Mouse (Mus musculus) layer of hippocampus, adult 9-11 months (tissue): ENCODE results near the gene Ltbp4.
A peak's percentile ranks its signal among the peaks of the same experiment; 100 is the strongest.

Experiments
- DNase-seq: peaks from one replicate; pipeline ENCODE4 v3.0.0; 2022

Gene Ltbp4

DNA sequence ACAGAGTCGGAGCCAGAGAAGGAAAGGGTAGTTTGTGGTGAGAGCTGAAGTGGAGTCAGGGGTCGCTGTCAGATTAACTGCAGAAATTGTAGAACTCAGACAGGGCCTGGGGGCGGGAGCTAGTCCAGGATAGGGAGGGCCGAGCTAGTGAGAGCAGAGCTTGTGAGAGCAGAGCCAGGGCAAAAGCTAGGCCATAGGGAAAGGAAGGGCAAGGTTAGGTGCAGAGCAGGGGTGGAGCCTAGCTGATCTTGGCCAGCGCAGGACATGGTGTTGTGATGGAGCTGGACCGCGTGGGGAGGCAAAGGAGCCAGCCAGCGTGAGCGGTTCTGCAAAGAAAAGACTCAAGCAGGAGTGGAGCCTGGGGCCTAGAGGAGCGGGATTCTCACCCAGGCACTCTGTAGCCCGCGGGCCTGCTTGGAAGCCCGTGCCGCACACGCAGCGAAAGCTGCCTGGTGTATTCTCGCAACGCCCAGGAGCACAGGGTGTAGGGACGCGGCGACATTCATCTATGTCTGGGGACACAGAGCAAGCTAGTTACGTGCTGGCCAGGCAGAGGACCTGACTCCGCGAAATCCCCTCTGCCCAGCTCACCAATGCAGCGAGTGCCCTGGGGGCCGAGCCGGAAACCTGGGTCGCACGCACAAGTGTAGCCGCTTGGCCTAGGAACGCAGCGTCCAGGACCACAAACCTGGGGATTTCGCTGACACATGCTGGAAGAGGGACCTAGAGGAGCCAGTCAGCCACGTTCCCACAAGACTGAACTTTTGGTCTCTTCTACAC lies 11.2 kb downstream of the Ltbp4 start:
- no peak for DNase-seq

DNA sequence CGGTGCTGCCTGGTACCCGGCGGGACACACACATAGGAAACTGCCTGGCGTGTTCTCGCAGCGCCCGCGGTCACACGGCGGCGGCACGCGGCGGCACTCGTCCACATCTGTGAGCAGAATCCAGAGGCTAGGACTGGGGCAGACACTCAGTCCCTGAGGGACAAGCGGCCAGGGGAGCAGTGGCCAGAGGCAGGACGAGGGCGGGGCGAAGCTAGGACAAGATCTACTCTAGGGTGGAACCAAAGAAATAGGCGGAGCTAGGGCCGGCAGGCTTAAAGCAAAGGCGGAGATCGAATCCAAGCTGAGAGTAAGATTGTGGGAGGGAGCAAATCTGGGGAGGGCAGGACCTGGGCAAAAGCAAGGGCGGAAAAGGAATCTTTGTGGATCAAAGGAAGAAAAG lies 11.8 kb downstream of the Ltbp4 start:
- no peak for DNase-seq

DNA sequence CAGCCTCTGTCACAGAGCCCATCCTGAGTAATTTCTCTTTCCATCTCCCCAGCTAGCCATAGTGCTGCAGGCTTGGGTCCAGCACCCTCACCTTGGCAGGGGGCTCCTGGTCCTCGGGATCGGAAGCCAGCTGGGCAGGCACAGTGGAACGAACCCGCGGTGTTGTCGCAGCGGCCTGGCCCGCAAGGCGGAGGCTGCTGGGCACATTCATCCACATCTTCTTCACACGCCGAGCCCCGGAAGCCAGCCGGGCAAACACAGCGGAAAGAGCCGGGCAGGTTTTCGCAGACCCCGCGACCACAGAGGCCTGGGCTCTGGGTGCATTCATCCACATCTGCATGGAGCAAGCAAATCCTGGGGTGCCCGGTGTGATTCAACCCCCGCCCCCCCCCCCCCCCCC lies 12.6 kb downstream of the Ltbp4 start:
- no peak for DNase-seq

DNA sequence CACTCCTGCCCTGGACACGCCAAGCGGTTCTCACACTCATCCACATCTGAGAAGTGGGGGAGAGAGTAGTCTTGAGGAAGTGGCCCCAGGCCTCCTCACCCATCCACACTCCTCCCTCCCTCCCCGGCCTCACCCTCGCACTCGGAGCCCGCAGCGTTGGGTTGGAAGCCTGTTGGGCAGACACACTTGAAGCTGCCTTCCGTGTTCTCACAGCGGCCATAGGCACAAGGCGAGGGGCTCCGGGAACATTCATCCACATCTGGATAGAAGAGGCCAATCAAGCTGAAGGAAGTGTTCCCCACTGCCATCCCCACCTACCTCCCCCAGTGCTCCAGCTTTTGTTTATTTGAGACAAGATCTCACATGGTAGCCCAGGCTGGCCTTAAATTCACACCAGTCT lies 13.3 kb downstream of the Ltbp4 start:
- DNase-seq: no peak

DNA sequence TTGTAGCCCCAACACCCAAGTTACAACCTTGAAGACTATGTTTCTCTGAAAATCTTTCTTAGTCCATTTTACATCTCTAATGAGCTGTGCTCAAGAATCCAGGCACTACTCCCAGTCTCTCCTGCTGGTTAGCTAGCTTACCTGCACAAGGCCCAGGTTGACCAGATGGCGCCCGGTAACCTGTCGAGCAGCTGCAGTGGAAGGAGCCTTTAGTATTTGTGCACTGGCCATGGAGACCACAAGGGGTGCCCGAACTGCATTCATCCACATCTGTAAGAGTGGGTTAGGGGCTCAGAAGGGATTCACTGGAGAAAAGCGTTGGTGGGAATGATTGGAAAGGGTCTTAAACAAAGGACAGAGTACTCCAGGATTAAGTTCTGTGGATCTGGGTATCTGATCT lies 14.5 kb downstream of the Ltbp4 start:
- no peak for DNase-seq

DNA sequence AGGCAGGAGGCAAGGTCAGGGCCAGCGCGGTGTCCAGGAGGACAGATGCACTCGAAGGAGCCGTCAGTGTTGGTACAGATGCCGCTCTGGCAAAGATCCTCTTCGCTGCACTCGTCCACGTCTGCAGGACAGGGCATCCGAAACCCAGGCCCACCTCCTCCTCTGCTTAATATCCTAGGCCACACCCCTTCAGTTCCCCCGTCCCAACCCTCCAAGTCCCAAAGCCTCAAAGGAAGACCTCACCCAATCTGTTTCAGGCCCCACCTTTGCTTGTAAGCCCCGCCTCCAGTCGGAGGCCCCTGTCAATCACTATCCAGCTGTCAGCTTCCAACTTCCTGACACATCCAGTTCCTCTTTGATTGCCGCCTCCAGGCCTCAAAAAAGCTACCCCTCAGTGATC lies 15.2 kb downstream of the Ltbp4 start:
- DNase-seq: no peak

DNA sequence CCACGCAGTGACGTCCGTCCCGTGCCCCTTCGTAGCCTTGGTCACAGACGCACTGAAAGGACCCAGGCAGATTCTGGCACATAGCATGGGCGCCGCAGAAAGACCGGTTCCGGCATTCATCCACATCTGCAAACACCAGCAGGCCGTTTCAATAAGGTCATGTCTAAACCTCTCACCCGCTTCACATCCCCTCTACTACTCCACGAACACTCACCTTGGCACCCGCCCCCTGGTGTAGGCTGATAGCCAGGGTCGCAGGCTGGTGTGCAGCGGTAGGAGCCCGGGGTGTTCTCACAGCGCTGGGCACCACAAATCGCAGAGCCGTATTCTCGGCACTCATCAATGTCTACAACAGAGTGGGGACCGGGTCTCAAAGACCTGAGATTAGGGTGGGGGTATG lies 18.1 kb downstream of the Ltbp4 start:
- DNase-seq: no peak

DNA sequence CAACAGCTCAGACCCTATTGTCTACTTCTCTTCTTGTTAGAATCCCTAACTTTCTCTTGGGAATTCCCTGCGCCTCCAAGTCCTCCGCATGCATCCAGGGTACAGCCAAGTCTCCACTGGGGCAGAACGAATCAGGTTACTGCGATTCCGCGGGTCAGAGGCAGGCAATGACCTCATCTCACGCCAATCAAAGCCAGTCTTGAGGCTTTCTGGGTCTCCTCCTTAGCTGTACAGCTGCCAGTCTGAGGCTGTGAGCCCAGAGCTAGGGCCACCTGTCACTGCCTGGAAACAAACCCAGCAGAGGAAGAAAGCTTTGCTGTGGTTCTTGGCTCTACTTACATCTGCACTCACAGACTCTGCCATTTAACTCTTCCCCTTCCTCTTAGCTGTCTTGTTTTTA lies 21.5 kb downstream of the Ltbp4 start:
- DNase-seq: no peak

DNA sequence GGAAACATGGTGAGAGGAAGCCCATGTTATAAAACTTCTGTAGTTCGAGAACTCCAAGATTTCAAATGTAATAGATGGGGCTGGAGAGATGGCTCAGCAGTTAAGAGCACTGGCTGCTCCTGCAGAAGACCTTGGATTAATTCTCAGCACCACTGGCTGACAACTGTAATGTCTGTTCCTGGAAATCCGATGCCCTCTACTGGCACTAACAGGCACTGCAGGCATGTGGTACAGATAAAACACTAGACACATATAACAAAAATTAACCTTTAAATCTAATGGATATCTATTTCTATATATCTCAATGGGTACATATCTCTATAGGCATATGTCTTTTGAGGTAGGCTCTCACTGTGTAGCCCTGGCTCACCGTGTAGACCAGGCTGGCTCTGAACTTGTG lies 23.1 kb downstream of the Ltbp4 start:
- no peak for DNase-seq

DNA sequence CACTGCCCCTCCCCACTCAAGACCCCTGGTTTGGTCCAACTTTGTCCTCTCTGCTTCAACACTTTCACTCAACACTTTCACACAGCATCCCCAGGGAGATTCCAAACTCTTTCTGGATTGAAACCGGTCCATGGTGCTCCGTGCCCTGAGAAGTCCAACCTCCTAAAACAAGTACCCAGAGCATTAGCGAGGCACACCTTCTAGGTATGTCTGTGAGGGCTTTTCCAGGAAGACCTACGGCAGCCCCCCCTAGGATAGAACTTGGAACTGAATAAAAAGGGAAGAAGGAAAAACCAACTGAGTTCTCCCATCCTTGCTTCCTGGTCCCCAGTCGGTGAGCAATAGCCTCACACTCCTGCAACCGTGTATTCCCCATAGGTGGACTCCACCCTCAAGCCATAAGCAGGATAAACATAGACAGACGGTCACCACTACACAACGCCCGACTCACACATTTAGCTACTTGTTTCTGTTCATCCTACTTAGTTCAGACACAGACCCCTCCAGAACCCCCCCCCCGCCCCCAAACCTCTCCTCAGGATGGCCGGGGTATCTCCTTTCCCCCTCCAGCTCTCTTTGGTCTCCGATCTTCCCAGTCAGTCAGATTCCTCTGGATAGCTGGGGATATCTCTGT lies 25.7 kb downstream of the Ltbp4 start:
- no peak for DNase-seq

DNA sequence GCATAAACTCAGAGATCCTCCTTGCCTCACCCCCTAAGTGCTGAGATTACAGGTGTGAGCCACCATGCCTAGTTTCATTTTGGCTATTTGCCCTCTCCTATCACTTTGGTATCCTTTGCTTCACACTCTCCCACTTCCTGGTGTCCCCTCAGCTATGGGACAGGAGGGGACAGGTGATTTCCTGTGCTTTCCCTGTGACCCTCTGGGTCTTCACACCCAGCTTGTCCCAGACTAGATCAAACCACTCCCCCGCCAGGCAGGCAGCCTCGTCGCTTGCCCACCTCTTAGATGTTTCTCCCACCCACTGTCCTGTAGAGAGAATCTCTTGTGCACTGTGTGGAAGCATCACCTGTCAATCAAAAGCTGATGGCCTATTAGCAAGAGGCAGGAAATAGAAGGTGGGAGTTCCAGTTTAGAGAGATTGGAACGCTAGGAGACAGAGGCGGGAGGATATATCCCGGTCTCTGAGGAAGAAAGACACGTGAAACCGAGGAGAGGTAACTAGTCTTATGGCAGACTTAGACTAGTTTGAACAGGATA lies 26.4 kb downstream of the Ltbp4 start:
- DNase-seq: no peak

DNA sequence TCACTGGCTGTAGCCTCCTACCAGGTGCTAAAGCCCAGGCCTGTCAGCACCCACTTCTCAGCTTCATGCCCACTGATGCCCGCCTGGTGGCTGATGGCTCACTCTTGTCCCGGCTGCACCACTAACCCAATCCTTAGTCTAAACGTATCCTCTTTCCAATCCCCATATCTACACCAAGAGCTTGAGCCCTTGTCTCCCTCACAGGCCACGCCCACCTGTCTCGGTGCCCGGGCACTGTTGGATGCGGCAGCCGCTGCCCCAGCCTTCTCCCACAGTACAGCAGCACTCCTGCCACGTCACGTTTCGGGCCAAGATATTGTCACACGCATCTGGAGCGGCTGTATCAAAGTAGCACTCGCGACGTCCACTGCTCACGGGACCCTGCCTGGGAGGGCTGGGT lies 27.2 kb downstream of the Ltbp4 start:
- DNase-seq: no peak

DNA sequence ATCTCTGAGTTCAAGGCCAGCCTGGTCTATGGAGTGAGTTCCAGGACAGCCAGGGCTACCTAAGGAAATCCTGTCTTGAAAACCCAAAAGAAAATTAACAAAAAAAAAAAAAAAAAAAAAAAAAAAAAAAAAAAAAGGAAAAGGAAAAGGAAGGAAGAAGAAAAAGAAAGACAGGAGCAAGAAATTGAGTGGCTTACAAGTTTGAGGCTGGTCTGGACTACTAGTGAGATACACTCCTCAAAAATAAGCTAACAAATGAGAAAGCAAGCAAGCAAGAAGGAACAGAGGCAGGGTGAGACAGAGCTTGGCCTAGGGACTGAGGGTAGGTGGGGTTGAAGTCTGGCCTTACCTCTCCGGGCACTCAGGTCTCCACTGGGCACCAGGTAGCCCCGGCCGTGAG lies 27.7 kb downstream of the Ltbp4 start:
- DNase-seq: no peak

DNA sequence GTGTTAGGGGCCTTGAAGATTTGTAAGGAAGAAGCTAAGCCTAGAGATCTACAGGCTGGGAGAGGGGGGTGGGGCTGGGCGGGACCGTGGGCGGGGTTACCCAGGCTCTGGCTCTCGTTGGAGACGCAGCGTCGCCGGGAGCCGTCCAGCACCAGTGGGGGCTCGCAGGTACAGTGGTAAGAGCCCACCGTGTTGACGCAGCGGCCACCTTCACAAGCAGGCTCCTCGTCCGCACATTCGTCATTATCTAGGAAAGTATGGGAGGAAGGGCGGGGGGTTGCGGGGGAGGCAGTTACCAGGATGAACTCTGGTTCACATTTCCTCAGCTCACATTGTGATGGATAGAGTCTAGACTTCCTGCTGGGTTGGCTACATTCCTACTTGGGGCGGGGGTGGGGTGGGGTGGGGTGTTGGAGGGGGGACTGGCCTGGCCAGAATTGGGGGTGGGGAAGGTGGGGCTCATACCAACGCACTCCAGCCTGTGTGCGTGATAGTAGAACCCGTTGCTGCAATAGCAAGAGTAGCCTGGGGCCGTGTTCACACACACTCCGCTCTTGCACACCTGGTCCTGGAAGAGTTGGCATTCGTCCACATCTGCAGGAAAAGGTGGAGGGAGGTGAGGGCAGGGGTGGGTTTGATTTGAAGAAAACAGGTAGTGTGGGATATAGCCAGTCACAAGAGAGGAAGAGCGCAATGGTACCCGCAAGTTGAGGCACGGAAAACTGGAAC lies 28.5 kb downstream of the Ltbp4 start:
- no peak for DNase-seq

DNA sequence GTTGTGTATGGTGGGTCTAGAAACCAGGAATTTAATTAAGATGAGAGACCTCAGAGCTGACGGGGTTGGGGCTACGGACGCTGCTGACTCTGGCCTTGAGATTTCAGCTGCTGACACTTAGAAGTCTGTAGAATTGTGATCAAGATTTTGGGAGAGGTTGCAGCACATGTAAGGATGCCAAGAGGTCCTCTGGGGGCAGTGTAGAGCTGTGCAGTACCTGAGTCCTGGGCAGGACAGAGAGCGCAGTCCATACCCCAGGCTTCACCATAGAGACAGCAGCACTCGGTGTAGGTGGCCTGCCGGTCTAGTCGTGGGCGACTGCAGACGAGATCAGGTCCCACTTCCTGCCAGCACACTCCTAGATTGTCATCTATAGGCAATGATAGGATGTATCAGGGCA lies 29.9 kb downstream of the Ltbp4 start:
- DNase-seq: no peak

DNA sequence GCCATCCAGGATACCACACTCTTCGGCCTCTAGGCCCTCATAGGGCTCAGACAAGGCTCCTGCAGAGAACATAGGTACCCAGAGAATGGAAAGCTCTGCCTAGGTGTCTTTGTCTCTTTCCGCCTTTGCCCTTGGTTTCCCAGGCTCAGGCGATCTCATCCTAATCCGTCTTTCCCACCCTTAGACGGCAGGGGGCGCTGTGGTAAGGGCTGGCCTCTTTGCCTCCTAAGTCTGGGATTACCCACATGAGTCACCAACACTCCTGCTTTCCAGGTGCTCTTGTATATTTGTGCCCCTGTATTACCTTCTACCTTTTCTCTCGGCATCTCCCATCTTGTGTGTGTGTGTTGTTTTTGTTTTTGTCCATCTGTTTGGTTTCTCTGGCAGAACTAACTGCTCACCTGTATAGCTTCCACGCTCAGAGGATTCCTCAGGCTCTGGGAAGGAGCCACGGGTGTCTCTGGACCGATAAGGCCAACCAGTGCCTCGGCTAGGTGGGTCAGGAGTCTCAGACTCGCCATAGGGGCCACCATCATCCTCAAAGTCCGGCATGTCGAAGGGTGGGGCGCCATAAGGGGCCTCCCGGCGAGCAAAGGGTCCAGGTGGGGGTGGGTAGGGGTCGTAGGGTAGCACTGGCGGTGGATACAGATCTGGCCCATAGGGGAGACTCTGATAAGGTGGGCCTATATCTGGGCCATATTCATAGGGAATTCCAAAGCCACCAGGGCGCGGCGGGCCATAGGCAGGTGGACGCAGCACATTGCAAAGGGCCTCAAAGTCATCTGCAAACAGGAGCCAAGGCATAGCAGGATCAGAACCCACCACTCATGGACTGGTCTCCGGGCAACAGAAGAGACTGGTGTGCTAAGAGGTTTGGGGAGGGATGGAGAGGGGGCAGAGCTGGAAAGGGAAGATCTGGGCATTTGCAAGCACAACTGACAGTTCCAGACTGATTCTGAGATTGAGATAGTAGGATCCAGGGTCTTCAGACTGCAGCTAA lies 31.0 kb downstream of the Ltbp4 start:
- DNase-seq: no peak

DNA sequence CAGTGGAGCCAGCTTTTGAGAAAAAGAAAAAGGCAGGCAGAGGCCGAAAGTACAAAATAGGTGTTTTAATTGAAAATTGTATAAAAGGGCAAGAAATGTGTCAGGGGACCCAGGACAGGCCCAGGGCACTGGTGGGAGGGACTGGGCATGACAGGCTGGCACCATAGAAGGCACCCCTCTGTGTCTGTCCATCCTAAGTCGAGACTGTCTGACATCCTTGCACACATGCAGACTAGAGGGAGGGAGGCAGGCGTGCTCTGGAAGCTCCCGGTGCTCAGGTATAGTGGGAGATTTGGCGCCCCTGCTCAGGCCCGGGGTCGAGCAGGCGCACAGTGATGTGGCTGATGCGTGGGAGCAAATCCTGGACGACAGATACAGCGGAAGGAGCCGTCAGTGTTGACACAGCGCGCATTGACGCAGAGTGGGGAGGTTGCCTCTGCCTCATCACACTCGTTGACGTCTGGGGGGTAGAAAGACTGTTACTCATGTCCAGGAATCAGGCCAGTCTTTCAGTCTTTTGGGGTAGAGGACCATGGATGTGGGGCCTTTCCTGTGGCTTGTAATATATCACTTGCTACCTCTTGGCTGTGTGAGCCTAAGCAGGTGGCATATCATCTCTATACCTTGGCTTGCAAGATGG lies 32.3 kb downstream of the Ltbp4 start:
- DNase-seq: no peak

DNA sequence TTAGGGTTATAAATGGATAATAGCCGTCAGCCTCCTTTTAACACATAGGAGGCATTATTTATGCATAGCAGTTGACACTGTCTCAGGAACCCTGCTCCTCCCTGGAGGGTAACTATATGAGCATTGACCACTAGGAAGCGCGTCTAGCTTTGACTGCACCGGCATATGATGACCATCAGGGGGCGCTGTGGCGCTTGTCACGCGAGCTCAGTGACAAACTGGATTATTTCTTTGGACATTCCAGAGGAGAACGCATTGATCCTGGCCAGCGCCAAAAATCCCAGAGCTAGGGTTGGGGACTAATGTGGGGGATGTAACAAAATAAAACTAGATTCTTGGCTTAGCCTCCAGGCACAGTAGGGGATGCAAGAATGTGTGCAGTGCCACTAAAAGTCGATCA lies 35.3 kb downstream of the Ltbp4 start:
- peak; percentile 46 for DNase-seq

DNA sequence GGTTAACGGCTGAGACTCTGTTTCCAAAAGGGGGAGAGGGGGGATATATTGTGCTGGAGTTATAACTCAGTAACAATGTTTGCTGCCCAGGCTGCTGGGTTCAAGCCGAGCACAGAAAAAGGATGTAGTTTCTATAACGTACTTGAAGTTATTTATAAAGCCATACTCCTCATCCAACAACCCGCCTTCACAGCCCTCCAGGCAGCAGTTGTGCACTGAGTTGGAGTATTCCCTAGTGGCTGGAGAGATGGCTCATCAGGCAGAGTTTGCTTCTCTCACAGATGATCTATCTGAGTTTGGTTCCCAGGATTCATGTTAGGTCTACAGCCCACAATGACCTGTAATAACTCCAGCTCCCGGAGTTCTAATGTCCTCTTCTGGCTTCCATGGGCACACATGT lies 36.7 kb downstream of the Ltbp4 start:
- DNase-seq: no peak

DNA sequence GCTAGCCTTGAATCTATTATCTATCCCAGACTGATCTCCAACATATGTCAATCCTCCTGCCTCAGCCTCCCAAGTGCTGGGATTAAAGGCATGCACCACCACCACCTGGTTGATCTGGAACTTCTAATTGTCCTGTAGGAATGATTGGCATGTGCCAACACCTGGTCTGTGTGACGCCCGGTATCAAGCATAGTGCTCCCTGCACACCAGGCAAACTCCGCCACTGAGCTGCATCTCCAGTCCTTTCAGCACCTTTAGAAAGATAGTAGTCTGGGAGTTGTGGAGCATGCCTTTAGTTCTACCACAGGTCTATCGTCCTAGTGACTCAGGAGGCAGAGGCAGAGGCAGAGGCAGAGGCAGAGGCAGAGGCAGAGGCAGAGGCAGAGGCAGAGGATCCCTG lies 37.1 kb downstream of the Ltbp4 start:
- no peak for DNase-seq

DNA sequence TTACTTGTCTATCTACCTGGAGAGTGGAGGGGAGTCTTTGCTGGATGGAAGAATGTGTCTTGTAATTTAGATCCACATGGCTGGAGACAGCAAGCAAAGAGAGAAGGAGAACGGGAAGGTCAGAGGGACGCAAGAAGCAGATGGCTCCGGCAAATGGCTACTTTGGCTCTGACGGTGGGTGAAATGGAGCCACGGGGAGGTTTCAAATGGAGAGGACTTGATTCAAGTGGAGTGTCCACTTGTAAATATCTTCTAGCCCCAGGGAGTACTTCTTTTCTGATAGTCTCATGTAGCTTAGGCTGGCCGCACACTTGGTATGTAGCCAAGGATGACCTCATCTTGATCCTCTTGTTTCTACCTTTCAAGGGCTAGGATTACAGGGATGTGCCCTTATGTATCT lies 38.7 kb downstream of the Ltbp4 start:
- no peak for DNase-seq

DNA sequence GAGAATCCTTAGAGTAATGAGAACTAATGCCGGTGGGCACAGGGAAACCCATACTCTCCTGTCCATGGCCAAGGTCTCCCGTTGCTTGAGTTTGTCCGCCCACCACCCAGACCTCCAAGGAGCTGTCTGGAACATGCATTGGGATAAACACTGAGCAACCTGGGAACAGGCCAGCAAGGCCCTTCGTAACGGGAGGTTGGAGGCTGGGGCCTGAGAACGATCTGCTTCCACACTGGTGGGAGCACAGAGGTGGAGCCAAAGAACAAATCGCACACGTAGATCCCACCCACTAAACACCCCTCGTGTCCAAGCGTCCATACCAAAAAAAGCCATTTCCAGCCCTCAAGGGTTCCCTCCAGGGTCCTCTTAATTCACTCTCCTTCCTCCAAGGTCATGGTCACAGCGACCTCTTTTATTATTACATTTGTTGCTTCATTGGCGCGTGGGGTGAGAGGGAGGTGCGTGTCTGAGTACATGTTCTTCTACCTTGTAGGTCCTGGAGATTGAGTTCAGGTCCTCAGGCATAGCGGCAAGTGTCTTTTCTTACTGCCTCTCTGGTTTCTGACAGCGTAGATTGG lies 39.4 kb downstream of the Ltbp4 start:
- no peak for DNase-seq
